Mouse (Mus musculus) ES-Bruce4 (cell line): ENCODE measurements around the gene Zswim1. TPM values are rescaled to one million over a fixed set of nuclear protein-coding genes. Genes with fewer than 3 reads are reported as not detected.
"Not testable (repeated sequence)": the region's sequence is repeated elsewhere in the genome, so short reads cannot be mapped to it uniquely, and the experiment has no call there.

Experiments
- H3K27ac ChIP-seq: 2 replicates; pipeline ENCODE4 v1.5.1; 2012; ENCODE audit warnings: low read length, inconsistent platforms; ENCODE audit not compliant: insufficient read depth
- H3K27me3 ChIP-seq: 2 replicates; pipeline ENCODE4 v1.6.1; 2012; ENCODE audit warnings: mild to moderate bottlenecking, low read length, inconsistent platforms; ENCODE audit not compliant: control insufficient read depth, poor library complexity, insufficient read depth, severe bottlenecking
- H3K36me3 ChIP-seq: 2 replicates; pipeline ENCODE4 v1.6.1; 2012; ENCODE audit warnings: inconsistent platforms, mild to moderate bottlenecking, low read length, moderate library complexity; ENCODE audit not compliant: control insufficient read depth, poor library complexity, insufficient read depth, severe bottlenecking
- H3K4me1 ChIP-seq: one replicate; pipeline ENCODE4 v1.8.1; 2011; ENCODE audit warnings: low read length; ENCODE audit not compliant: control insufficient read depth, insufficient read depth
- H3K4me3 ChIP-seq: 2 replicates; pipeline ENCODE4 v1.5.1; 2011; ENCODE audit warnings: low read depth, mild to moderate bottlenecking, low read length
- H3K9ac ChIP-seq: 2 replicates; pipeline ENCODE4 v1.6.1; 2012; ENCODE audit warnings: low read depth, mild to moderate bottlenecking, inconsistent platforms; ENCODE audit not compliant: poor library complexity, severe bottlenecking
- H3K9me3 ChIP-seq: replicated peaks from 2 replicates; pipeline ENCODE4 v1.6.1; 2012; ENCODE audit warnings: mild to moderate bottlenecking, low read length, inconsistent platforms; ENCODE audit not compliant: control insufficient read depth, poor library complexity, insufficient read depth, severe bottlenecking
- CTCF ChIP-seq: IDR thresholded peaks from one replicate; pipeline ENCODE4 v1.8.1; 2011; ENCODE audit warnings: low read depth, low read length
- EP300 ChIP-seq: IDR thresholded peaks from 2 replicates; pipeline ENCODE4 v1.6.1; 2011; ENCODE audit warnings: low read depth, low read length; ENCODE audit not compliant: insufficient read depth
- POLR2A ChIP-seq: IDR thresholded peaks from one replicate; pipeline ENCODE4 v1.8.1; 2011; ENCODE audit warnings: low read length; ENCODE audit not compliant: insufficient read depth
- polyA plus RNA-seq: library from polyadenylated mRNA; stranded (reverse); fragments of >200 nt; gene quantifications from 2 replicates; pipeline ENCODE4 v1.2.4, GENCODE M21; 2011; ENCODE audit warnings: low read depth; ENCODE audit not compliant: missing spikeins, insufficient read depth, insufficient read length

Gene Zswim1
- polyA plus RNA-seq, 1 experiment = 39.5 TPM

- TF ChIP-seq POLR2A (no peak), CTCF (peak; percentile 38)
- Histone ChIP-seq H3K9me3 (no peaks in the 10 kb centered on the region), H3K27ac (no peak overlapping the region), H3K27me3 (no peaks in the 10 kb centered on the region), H3K4me3 (no peak overlapping the region), H3K4me1 (peaks cover 5% of the 10 kb centered on the region), H3K9ac (no peak overlapping the region), H3K36me3 (no peaks in the 10 kb centered on the region)
Measured at GRCm38 (mm10) chr2:164871602-164872303, 49.3 kb downstream of the Zswim1 start.

DNA sequence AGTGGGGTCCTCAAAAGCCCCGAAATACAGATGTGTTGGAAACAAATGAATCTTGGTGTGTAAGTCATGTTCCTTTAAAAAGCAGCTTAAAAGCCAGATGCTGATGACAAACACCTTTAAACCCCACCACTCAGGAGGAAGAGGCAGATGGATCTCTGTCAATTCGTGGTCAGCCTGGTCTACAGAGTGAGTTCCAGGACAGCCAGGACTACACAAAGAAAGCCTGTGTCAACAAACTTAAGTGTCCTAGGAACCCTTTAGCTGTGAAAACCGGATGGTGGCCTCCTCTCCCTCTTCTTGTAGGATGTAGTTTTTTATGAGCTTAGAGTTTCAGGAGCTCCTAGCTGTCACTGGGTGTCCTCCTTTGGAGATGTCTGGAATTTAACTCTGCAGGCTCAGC is 51.1 kb downstream of the Zswim1 start:
- Histone ChIP-seq H3K4me3 (peak overlapping the region; percentile 43), H3K9ac (peak overlapping the region; percentile 30), H3K27ac (peak overlapping the region; percentile 91), H3K9me3 (no peaks in the 10 kb centered on the region), H3K27me3 (no peaks in the 10 kb centered on the region), H3K4me1 (peaks cover 7% of the 10 kb centered on the region), H3K36me3 (no peaks in the 10 kb centered on the region)
- no peak for TF ChIP-seq EP300
- TF ChIP-seq POLR2A = no peak
- no peak for TF ChIP-seq CTCF

DNA sequence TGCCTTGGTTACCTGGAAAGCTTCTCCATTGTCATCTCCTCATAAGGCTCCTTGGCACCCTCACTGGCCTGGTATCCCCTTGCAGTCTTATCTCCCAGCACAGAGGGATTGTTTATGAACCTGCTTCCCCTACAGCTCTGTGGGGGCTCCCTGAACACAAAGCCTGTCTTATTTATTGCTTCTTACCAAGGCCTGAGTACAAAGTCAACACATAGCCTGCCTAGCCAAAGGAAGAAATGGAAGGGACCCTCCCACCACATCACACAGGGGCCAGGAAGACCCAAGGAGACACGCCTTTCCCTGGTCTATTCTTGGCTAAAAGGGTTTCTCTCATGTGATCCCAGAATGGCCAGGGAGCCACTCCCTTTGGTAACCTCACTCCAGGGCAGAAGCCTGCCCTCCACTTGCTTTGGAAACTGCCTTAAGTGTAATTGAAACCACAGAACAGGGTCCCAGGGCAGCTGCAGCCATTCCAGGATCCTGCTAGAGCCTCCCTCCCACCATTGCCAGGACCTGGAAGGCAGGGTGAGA is 51.8 kb downstream of the Zswim1 start:
- H3K9ac ChIP-seq = peak overlapping the region; percentile 30
- peak overlapping the region; percentile 91 for H3K27ac ChIP-seq
- TF ChIP-seq CTCF = no peak
- peak; percentile 54; the same call in 1 of the 2 replicates for TF ChIP-seq EP300
- peak; percentile 43 for TF ChIP-seq POLR2A
- no peaks in the 10 kb centered on the region for H3K27me3 ChIP-seq
- H3K4me3 ChIP-seq = peak overlapping the region; percentile 43
- peaks cover 7% of the 10 kb centered on the region for H3K4me1 ChIP-seq
- H3K36me3 ChIP-seq = no peaks in the 10 kb centered on the region
- no peaks in the 10 kb centered on the region for H3K9me3 ChIP-seq

- not testable (repeated sequence) for H3K36me3 ChIP-seq, H3K27ac ChIP-seq
Measured at GRCm38 (mm10) chr2:164875648-164876047, 53.2 kb downstream of the Zswim1 start.

More at GRCm38 (mm10) chr2:164875648-164876047, 53.2 kb downstream of the Zswim1 start:
- not testable (repeated sequence) for H3K9ac ChIP-seq, H3K27me3 ChIP-seq, H3K4me1 ChIP-seq, H3K4me3 ChIP-seq, H3K9me3 ChIP-seq

Other genes with a start within 250 kb of the Zswim1 start
- not detected in 2 replicates for gene Spint3, start 249.2 kb upstream of the Zswim1 start, polyA plus RNA-seq
- gene Wfdc6a, start 237.2 kb upstream of the Zswim1 start, polyA plus RNA-seq = not detected in 2 replicates
- gene Eppin, start 229.1 kb upstream of the Zswim1 start, polyA plus RNA-seq = not detected in 2 replicates
- gene Wfdc6b, start 209.2 kb upstream of the Zswim1 start, polyA plus RNA-seq = not detected in 2 replicates
- gene Wfdc8, start 209.1 kb upstream of the Zswim1 start, polyA plus RNA-seq = not detected in 2 replicates
- not detected in 2 replicates for gene Wfdc16, start 183.9 kb upstream of the Zswim1 start, polyA plus RNA-seq
- gene Wfdc10, start 166.6 kb upstream of the Zswim1 start, polyA plus RNA-seq = not detected in 2 replicates
- not detected in 2 replicates for gene Wfdc9, start 166.1 kb upstream of the Zswim1 start, polyA plus RNA-seq
- not detected in 2 replicates for gene Wfdc11, start 148.6 kb upstream of the Zswim1 start, polyA plus RNA-seq
- 0.57 TPM in 1 of 2 replicates, not detected in the other for gene Wfdc13, start 137.6 kb upstream of the Zswim1 start, polyA plus RNA-seq
- not detected in 2 replicates for gene Spint4, start 124.2 kb upstream of the Zswim1 start, polyA plus RNA-seq
- gene Spint5, start 107.4 kb upstream of the Zswim1 start, polyA plus RNA-seq = not detected in 2 replicates
- gene Wfdc3, start 76.8 kb upstream of the Zswim1 start, polyA plus RNA-seq = 0.60 and 1.7 TPM in 2 replicates
- gene Dnttip1, start 76.7 kb upstream of the Zswim1 start, polyA plus RNA-seq = 26.7 and 30.4 TPM in 2 replicates
- 366 and 371 TPM in 2 replicates for gene Ube2c, start 52.8 kb upstream of the Zswim1 start, polyA plus RNA-seq
- gene Tnnc2, start 42.7 kb upstream of the Zswim1 start, polyA plus RNA-seq = 0.88 and 1.6 TPM in 2 replicates
- gene Snx21, start 36.9 kb upstream of the Zswim1 start, polyA plus RNA-seq = 10.7 and 11.2 TPM in 2 replicates
- 15.0 and 15.7 TPM in 2 replicates for gene Acot8, start 17.8 kb upstream of the Zswim1 start, polyA plus RNA-seq
- gene Zswim3, start 17.6 kb upstream of the Zswim1 start, polyA plus RNA-seq = 10.7 and 12.1 TPM in 2 replicates
- gene Spata25, start 5.9 kb downstream of the Zswim1 start, polyA plus RNA-seq = not detected in 2 replicates
- 75.3 and 83.4 TPM in 2 replicates for gene Ctsa, start 10.2 kb downstream of the Zswim1 start, polyA plus RNA-seq
- 2.2 and 2.8 TPM in 2 replicates for gene Neurl2, start 10.8 kb downstream of the Zswim1 start, polyA plus RNA-seq
- gene Pltp, start 35.0 kb downstream of the Zswim1 start, polyA plus RNA-seq = 52.4 and 55.9 TPM in 2 replicates
- 30.2 and 30.9 TPM in 2 replicates for gene Pcif1, start 56.6 kb downstream of the Zswim1 start, polyA plus RNA-seq
- 9.1 and 10.6 TPM in 2 replicates for gene Zfp335, start 89.1 kb downstream of the Zswim1 start, polyA plus RNA-seq
- gene Mmp9, start 118.1 kb downstream of the Zswim1 start, polyA plus RNA-seq = 5.8 and 6.2 TPM in 2 replicates
- 1.6 and 1.9 TPM in 2 replicates for gene Slc12a5, start 138.1 kb downstream of the Zswim1 start, polyA plus RNA-seq
- 30.8 and 33.7 TPM in 2 replicates for gene Ncoa5, start 212.2 kb downstream of the Zswim1 start, polyA plus RNA-seq
- gene Cd40, start 232.9 kb downstream of the Zswim1 start, polyA plus RNA-seq = 5.3 and 5.8 TPM in 2 replicates